Mouse (Mus musculus) right cerebral cortex, adult 2 months (tissue): ENCODE data around the gene Frmpd3.
A peak's percentile ranks its signal among the peaks of the same experiment; 100 is the strongest.
"Not testable (repeated sequence)": the region's sequence is repeated elsewhere in the genome, so short reads cannot be mapped to it uniquely, and the experiment has no call there.

Experiments
- DNase-seq, 2 experiments: peaks; one replicate each; pipeline ENCODE4 v3.0.0; 2021 to 2022; ENCODE audit warnings: low spot score in 2 of 2

Gene Frmpd3

DNA sequence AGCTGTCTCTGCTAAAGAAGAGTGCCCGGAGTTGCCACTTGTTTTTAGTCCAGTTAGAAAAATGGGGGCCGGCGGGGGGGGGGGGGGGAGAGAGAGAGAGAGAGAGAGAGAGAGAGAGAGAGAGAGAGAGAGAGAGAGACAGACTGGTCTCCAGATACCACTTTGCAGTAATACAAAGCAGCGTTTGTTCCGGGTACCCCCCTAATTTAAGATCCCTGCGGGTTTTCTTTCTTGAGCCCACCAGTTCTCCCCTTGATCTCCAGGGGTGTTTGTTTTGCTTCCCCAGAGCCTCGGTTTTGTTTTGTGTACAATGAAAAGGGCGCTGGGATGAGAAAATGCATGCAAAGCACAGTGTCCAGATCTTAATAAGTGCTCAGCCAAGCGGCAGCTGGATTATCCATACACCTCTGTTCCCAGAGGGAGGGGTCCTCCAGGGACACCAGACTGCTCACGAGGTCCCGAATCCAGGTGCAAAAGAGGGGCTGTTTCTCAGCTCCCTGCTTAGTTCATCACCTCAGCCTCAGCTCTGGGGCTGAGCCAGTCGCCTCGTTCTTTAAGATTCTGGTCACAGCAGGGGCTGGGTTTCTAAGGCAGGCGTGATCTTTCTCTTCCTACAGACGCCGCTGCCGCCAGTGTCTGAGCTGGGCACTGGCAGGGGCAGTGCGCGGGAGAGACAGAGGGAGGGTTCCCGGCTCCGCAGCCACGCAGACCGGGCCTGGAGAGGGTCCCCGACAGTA lies at the start of gene Frmpd3:
Frmpd3 (plus strand) TSS at position 608 of the 737 bp plus-strand sequence.
- peak in 1 of 2 experiments; percentile 11 for DNase-seq

DNA sequence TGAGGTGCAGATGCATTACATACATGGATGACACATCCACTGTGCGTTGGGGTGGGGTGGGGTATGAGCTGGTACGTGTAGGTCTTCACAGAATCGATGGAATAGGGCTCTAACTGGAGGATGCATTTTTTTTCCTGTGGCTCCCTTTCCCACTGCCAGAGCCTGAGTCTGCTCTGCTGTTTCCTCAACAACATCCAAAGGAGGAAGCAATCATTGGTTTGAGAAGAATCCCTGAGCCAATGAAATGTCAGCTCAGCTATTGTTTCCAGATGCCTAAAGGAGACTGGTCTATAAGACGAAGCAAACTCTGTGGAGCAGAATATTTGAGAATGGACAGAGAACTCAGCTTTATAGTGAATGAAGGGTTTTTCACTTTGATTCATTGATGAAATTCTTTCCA lies 38.3 kb upstream of the Frmpd3 start:
- DNase-seq = no peak

DNA sequence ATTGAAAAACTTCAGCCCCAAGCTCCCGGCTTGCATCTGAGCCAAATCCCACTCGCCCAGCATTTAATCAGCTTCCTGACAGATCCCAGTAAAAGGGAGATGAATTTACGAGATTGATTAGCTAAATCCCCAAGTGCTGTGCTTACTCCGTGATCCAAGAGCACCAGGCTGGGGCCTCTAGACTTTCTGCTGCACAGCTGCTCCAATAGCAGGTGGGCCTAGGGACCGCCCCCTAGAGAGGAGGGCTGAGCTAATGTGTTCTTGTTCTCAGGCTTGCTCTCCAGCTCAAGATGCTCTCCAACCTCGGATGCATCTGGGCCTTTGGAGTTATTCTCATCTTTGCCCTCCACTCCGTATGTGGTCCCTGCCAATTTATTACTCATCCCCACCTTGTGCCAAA lies 36.4 kb upstream of the Frmpd3 start:
- DNase-seq = no peak

DNA sequence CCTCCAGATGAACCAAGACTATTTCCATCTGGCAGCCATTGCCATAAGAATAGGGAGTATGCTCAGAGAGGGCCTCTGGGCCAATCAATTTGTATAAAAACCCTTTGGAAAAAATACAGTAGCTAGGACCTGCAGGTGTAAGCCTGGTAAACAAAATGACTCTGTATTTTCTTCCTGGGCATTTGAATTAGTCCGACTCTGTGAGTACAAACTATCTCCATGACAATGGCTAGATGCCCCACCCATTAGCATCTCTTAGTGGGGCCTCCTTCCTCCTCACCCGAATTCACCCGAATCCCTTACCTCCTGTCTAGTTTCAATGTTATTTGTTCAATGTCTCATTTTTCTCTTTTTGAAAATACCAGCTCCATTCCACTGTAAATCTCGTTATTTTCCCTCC lies 24.1 kb upstream of the Frmpd3 start:
- no peak for DNase-seq

DNA sequence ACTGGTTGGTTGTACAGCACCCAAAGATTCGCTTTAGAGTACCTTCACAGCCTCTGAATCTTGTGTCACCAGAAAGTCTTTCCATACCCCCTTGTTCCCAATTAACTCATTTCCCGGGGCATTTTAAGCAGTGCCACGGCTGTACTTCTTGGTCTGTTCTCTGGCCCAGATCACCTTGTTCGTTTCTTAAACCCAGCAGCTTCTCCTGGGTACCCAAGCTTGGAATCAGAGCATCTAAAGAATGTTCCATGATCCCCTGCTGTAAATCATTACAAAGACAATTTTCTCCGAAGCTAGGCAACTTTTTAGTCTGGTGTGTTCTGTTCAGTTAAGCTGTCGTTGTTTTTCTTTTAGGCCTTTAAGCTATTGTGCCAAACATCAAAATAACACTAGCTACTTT lies 22.9 kb upstream of the Frmpd3 start:
- no peak for DNase-seq

DNA sequence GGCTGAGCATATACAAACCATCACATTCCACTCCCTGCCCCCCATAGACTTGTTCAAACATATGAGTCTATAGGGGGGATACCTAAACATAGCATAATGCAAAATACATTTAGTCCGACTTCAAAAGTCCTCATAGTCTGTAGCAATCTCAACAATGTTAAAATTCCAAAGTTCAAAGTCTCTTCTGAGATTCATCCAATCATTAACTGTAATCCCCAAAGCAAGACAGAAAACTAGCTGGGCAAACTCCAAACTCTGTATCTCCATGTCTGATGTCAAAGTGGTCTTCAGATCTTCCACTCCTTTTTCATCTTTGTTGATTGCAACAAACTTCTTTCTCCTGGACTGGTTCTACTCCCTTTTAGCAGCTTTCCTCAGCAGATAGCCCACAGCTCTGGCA lies 21.4 kb upstream of the Frmpd3 start:
- not testable (repeated sequence) for DNase-seq

DNA sequence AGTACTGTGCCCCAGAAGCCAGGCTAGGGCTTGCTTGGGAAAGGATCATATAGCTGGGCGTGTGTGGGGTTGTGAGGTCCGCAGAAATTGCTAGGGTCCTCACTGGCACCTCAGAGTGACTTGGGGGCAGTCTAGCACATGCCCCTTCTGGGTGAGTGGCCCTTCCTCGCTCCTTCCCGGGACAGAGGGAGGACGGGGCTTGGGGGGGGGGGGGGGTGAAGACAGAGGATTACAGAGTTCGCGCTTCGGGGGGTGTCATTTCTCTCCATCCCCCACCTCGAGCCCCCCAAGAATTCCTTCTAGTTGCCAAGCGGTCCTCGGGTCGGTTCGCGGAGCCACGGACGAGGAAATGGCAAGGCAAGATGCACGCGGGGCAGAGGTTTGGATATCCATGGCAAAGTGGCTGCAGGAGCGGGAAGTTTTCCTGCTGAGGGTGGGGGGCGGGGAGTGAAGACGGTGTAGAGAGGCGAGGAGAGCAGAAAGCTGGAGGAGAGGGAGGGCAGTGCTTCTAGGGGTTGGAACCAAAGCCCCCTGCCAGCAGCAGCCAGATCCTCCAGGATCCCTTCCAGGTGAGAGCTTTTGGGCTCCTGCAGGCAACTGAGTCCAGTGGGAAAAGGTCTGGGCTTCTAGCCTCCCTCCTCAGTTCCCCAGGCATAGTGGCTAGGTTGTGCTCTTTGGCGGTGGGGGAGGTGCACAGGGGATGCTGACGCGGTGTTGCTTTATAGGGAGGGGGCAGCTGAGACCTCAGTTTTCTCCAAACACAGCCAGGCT lies 515 bp downstream of the Frmpd3 start:
- no peak for DNase-seq

DNA sequence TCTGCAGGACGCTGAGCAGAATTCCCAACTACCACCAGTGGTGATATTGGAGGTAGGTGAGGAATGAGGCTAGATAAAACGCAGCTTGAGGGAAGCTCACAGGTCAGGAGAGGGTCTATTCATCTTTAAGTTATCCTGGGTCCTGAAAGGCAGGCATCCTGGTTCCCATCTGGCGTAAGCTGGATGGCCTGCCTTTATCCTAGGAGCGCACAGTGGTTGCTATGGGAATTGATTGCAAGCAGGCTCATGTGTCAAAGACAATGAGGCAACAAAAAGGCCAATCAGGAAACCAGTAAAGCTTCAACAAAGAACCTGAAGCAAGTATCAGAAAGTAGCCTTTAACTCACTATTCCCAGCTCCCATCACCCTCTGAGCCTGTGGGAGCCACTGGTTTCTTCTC lies 33.6 kb downstream of the Frmpd3 start:
- DNase-seq = no peak

DNA sequence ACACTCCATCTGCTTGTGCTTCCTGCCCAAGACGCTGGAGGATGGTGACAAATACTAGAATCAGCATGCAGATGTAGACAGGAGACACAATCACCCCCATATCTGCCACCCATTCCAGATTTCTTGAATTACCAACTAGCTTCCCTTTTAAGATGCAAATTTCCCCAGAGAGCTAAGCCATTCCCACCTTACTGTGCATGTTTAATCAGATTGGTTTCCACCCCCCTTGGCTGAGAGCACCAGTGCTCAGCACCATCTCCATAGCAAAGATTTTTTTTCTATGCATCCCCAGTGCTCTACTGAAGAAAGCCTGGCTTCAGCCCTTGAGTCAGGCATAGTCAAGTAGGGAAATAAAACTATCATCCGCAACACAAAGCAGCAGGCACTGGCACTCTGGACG lies 57.9 kb downstream of the Frmpd3 start:
- peak in 1 of 2 experiments; percentile 13 for DNase-seq

DNA sequence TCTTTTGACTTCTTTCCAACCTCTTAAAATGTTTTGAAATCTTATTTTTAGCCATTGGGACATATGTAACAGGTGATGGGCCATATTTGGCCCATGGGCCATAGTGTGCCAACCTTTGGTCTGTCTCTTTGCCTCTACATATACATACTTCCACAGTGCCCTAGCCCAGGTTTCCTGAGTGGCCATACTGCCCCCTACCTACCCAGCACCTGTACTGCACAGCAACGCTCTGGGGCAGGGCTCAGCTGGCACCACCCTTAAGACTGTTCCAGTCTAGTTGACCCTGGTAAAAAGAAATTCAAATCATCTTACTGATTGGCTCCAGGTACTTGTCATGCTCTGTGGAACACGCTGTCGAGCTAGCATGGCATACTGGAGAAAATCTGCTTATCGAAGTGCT lies 60.8 kb downstream of the Frmpd3 start:
- DNase-seq = no peak

DNA sequence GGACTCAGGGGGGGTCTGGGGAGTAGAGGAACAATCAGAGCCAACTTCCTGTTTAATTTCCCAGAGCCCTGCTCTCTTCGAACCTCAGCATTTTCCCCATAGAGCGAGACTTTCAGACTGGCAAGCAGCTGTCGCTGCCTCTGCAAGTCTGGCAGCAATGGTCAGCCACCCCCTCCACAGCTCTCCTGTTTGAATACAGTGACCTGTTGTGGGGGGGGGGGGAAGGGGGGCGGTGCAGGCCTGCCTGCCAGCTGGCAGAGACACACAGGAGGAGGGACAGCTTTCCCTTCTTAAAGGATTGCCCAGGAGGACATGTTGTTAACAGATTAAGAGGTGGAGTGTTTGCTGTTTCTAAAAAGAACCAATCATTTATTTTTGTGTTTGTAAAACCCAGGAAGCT lies 64.0 kb downstream of the Frmpd3 start:
- DNase-seq = no peak

DNA sequence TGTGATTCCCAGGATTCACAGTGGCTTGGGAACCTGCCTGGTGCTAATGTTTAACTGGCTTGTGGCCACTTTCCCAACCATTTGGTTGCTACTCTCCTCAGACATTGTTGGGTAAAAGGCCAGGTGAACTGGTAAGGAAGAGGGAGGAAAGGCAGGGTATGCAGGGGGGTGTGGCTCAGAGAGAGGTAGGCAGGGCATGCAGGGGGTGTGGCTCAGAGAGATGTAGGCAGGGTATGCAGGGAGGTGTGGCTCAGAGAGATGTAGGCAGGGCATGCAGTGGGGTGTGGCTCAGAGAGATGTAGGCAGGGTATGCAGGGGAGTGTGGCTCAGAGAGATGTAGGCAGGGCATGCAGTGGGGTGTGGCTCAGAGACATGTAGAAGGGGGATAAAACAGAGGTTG lies 64.4 kb downstream of the Frmpd3 start:
- DNase-seq = no peak

DNA sequence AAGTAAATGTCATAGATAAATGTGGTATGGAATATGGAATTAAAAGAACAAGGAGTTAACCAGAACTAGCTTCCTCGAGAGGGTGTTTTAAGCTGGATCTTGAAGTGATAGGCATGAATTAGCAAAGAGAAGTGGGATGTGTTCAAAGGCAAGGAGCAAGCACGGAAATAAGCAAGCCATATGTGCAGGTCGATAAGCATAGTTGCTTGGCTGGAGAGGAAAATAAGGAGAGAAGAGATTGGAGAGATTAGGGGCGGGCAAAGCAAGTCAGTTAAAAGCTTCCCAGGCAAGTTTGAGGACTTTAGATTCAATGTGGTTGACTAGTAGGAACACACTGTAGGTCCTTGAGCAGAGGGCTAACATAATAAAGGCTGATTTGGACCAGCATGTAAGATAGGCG lies 65.5 kb downstream of the Frmpd3 start:
- DNase-seq = no peak

DNA sequence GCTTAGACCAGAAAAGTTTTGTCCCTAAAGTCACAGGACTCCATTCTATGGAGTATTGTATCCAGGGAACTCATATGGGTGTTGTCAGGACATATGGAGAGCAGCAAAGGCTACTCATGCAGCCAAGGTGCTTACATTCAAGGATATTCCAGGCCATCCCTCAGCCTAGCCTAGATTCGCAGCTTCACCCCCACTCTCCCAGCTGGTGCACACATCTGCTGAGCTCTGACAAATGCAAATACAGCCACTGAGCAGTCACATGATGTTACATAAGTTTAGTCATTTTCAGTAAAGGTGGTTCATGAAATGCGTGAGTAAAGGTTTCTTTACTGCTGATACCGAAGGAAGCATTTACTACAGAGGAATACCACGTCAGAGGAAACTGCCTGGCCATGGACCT lies 76.4 kb downstream of the Frmpd3 start:
- peak; percentile 31 to 58 for DNase-seq

DNA sequence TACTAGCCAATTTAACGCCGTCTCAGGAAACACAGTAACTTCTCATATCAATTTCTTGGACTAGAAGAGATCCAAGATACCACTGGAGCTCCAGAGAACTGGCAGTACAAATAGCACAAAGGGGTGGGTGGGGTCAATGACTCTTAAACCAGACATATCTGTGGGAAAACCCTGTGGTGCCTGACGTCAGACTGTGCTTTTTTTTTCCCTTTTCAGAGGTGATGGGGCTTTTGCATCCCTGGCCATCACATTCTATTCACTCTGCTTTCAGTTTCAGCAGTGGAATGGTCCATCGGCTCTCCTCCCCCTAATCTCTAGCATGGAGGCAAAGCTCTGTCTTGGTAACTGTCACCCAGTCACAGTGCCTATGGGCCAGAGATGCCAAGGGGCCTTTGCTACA lies 85.1 kb downstream of the Frmpd3 start:
- no peak for DNase-seq

DNA sequence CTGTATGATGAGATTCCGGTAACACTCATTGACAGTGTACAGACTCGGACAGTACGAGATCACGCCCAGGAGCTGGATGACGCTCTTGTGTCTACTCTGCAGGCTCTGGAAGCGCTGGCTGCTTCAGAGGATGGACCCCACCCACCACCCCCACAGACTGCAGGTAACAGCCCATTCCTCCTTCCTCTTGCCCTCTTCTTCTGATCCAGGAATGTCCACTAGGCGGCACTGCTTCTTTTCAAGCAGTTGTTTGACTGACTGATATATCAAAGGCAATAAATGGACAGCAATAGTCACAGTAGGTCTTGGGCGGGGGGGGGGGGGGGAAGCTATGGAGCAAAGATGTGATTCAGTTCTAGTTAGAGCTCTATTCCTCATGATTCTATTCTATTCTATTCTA lies 86.2 kb downstream of the Frmpd3 start:
- no peak for DNase-seq

DNA sequence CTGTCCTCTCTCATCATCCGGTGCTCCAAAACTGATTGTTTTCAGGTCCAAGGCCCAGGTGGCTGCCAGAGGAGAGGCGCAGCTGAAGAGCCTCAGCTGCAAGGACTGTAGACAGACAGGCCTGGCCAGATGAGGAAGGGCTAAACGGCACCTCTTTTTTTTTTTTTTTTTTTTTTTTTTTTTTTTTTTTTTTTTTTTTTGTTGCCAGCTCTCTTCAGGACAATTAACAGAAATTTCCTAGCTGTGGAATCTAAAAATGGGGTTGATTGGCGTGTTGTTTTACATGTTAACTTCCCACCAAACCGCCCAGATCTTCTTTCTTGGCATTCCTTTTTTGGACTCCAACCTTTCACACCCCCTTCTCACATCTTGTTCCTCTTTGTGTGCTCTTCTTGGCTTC lies 87.9 kb downstream of the Frmpd3 start:
- DNase-seq = no peak

DNA sequence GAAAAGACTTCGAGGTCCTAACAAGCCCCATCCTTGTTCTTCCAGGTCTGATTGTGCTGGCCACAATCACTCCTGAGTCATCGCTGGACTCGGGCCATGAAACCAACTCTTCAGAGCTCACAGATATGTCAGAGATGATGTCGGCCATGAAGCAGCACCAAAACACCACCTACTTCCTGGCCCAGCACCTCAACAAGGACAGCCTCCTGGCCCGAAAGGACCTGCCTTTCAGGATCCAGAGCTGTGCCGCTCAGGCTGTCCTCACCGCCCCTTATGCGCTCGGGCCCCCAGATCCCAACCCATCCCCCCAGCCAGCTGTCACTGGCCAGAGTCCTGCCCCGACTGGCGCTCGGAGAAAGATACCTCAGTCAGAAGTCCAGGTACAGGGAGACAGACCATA lies 88.4 kb downstream of the Frmpd3 start:
- DNase-seq = peak in 1 of 2 experiments; percentile 25

DNA sequence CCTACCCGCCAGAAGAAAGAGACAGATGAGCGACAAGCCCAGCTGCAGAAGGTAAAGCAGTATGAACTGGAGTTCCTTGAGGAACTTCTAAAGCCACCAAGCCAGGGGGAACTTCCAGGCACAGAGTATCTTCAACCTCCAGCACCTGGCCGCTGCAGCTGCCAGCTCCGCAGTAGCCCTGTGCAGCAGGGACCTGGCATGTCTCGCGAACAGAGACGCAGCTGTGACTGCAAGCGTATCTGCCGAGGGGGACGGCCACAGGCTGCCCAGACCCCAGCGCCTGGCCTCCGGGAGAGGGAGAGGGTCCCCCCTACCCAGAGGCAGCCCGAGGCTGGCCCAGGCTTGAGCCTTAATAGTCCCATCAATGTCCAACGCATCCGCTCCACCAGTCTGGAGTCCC lies 89.9 kb downstream of the Frmpd3 start:
- no peak for DNase-seq

DNA sequence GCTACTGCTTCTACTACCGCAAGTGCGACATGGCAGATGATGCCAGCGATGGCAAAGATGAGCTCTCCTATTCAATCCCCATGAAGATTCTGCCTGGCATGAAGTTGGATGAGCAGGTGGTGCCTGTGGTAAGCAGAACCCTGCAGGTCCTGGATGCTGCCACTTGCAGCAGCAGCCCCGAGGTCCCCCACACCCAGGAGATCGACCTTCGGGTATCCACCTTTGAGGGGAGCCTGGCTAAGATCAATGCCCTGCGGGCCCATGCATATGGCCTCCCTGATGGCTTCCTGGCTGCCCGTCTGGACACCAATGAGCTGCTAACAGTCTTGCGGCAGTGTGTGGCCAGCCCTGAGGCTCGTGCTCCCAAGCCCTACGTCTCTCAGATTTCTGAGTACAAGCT lies 90.7 kb downstream of the Frmpd3 start:
- no peak for DNase-seq

DNA sequence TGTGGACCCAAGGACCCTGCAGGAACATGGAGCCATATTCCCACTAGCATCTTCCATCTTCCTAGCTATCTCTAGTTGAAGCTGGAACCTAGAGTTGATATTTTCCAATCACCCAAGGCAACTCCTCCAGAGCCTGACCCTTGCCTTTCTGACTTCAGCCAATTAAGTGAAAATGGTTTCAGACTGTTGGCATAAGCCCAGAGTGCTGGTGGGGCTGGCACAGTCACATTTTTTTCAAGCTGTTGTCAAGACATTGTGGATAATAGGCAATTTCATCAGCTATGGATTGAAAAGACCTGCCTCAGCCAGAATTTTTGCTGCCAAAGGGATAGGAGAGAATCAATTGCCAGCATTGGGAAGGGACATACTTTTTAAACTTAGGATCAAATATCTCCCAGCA lies 95.8 kb downstream of the Frmpd3 start:
- DNase-seq = no peak

DNA sequence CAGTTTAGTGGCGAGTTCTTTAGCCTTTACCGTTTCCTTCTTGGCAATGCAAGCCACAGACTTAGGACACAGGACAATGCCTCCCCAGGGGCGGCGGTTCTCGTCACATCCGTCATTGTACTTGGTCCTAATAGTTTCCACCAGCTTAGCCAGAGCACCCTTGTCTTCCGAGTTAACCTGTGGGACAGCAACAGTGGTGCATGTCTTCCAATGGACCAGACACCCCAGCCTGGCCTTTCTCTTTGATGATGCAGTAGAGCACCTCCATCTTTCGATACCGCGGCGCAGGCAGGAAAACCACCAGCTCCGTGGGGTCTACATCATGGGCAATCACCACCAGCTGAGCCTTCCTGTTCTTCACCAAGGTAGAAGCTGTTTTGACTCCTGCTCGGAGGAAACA lies 103.5 kb downstream of the Frmpd3 start:
- DNase-seq = no peak

DNA sequence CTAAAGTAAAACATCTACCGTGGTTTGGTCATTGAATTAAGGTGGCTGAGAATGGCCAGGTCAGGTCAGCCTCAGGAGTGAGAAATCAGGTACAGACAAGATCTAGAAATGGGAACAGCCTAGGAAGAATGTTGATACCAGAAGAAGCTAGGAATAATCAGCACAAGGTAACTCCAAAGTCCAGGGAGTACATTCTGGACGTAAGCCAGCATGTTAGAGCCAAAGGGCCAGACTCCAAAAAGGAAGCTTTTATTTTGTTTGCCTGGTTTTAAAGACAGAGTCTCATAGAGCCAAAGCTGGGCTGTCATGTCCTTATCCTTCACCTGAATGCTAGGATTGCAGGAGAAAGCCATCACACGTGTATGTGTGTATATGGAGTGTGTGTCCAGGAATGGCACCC lies 108.0 kb downstream of the Frmpd3 start:
- DNase-seq = no peak
